Mouse (Mus musculus): ENCODE measurements around the gene Pdp2.

DNA sequence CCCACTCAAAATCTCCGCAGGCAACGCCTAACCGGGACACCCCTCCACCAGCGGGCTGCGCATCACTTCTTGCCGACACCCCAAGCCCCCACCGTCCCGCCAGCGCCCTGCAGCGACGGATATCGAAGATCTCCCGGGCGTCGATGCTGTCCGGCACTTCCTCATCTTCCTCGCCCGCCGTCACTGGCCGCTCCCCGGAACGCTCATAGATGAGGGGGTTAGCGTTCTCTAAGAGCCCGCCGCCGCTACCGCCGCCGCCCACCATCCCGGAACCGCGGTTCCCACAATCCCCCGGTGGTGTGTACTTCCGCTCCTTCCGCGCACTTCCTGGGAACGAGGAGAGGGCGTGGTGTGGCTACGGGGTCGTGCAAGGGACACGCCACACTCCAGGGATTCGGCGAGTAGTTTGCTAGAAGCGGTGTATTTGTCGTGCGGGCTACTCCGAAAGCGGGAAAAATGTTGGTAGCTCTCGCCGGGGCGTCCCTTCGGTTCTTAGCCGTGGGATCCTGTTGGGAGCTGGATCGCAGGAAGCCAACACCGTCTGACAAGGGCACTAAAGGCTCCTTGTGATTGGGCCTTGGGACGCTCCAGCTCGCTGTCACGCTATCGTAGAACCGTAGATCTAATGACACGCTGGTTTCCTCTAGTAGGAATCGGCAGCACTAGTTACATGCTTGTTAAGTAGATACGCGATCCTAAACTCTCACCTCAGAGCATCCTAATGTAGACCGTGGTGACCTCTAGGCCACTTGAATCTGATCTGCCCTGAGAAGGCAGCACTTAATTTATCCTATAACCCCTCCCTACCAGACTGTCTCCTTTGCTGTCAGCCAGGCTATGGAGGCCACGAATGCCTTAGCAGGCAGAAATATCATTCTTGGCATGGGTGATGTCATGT, 50.4 kb downstream of the Pdp2 start, which contains the start of gene Ciao2b:
- TF ChIP-seq CTCF (IDR thresholded peaks at IDR 0.05; ENCODE audit: extremely low read depth, insufficient read depth, insufficient read length, insufficient replicate concordance) (no peak), POLR2A (IDR thresholded peaks at IDR 0.05; ENCODE audit: low read depth, low read length) (peak; percentile 8; the same call in 1 of the 2 replicates)
